Mouse (Mus musculus): ENCODE data around the gene 4933407L21Rik.

GRCm38 (mm10) chr1:85899388-85899761, 28.9 kb upstream of the 4933407L21Rik start:
- no peak for TF ChIP-seq CTCF (IDR thresholded peaks at IDR 0.05; ENCODE audit: insufficient read depth, low read depth, low read length)
- TF ChIP-seq POLR2A (IDR thresholded peaks at IDR 0.05; ENCODE audit: insufficient read depth, low read depth, low read length): no peak

Data from olfactory bulb, adult 2 months (tissue).